ENCODE assay signal across 8 mouse cellular contexts in the genomic region with DNA sequence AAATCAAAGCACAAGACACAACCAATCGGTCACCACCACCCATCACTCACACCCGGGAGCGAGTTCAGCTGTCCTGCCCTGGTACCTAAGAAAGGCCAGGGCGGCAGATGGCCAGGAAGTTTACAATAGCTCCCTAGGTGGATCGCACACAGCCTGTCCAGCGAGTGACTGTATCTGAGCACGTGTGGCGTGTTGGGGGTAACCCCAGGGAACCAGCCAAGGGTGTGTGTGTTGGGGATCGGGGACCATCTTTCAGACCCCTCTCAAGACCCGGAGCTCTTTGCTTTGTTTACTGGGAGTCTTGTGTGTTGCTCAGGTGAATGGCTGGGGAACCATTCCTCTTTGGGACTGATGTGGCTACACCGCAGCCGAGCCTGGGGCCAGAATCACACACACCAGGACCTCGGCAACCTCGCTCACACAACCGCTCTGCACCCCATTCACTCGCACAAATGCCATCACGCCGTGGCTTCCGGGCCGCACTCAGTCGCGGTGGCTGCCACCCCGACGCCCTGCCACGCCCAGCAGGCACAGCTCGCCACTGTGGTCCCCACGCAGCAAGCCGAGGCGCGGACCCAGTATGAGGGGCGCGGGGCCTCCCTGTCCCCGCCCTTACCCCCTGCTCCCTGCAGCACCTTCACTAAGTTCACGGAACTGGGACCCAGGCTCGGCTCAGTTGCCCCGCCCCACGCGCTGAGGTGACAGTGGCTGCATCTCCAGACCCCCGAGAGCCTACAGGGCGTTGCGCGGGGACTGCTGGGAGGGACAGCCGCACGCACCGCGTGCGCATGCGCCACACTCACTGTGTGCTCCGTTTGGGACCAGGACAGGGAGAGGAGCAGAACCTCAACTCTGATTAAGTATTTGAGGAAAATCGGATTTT. TPM values are rescaled to one million over a fixed set of nuclear protein-coding genes. Genes with fewer than 3 reads are reported as not detected.
A peak's percentile ranks its signal among the peaks of the same experiment; 100 is the strongest.
DNase-seq lines count a peak whose midpoint lies in the region; ATAC-seq lines count a peak whose summit lies in the region.

A gene (minus strand): TSS at position 755 of the 883 bp plus-strand sequence.

- H3K27me3 ChIP-seq in hindbrain, embryonic 12.5 days, result no peaks in the 10 kb centered on the region

- H3K9me3 ChIP-seq in hindbrain, embryonic 12.5 days (replicated peaks), result no peaks in the 10 kb centered on the region

- peak; percentile 95 for DNase-seq in R1 (ENCODE audit: low read depth, low spot score)
- peak; percentile 86 to 94 for DNase-seq in cerebellum, postnatal 10 days
- DNase-seq in frontal cortex, postnatal 10 days (ENCODE audit: low spot score in 2 of 2), result peak; percentile 49 to 78
- peak; percentile 74 for DNase-seq in left cerebral cortex, adult 11 months (ENCODE audit: low spot score)
- peak; percentile 88 for DNase-seq in right cerebral cortex, adult 18-20 months
- DNase-seq in urinary bladder, adult 2 months (ENCODE audit: low spot score), result peak; percentile 67

- peak; percentile 93 for ATAC-seq in hindbrain, embryonic 12.5 days (ENCODE audit: low FRiP score)

- H3K9ac ChIP-seq in hindbrain, embryonic 12.5 days, result peak within 1 kb of the TSS; percentile 80

- peak within 1 kb of the TSS; percentile 93 for H3K4me2 ChIP-seq in hindbrain, embryonic 12.5 days (replicated peaks)

- H3K79me2 ChIP-seq in macrophage (ENCODE audit: inconsistent target), result no peaks in the 10 kb centered on the region

- H3K36me3 ChIP-seq in hindbrain, embryonic 12.5 days, result peaks cover 27% of the 10 kb centered on the region
- H3K36me3 ChIP-seq in macrophage (ENCODE audit: inconsistent target), result 0 out of 2 replicates have a peak, but pooled peaks cover 11% of the 10 kb centered on the region

- peaks cover 3% of the 10 kb centered on the region; the same call in 1 of the 2 replicates for H3K4me1 ChIP-seq in hindbrain, embryonic 12.5 days

- under 1% methylated on average over 50 of the region's 50 CpGs for WGBS in hindbrain, embryonic 12.5 days
- WGBS in macrophage (ENCODE audit: missing documents), result under 1% methylated on average over 49 of the region's 50 CpGs

- H3K27ac ChIP-seq in hindbrain, embryonic 12.5 days, result peak within 1 kb of the TSS; percentile 85
- no peak within 1 kb of the TSS for H3K27ac ChIP-seq in macrophage

- peak within 1 kb of the TSS; percentile 70 for H3K4me3 ChIP-seq in hindbrain, embryonic 12.5 days
- H3K4me3 ChIP-seq in macrophage (ENCODE audit: inconsistent target), result peak within 1 kb of the TSS; percentile 55

RNA-seq across cellular contexts. Expression of the gene that starts here (rescaled TPM):
- polyA plus RNA-seq in hindbrain, embryonic 12.5 days (2016; fragmentation: Nextera tagmentation; extraction: Ambion mirVana), result 9.8 and 10.1 TPM in 2 replicates
- 1 to 10 TPM in 18 of 26 experiments, under 1 TPM in 8; 0.30 to 9.9 (median 2.6) TPM for total RNA-seq in macrophage (2018; cell fraction: chromatin; rRNA removed)
- 1 to 10 TPM in 17 of 26 experiments, under 1 TPM in 8, not detected in 1; 0.06 to 2.7 (median 1.4) TPM for total RNA-seq in macrophage (2018; cell fraction: cytosol; rRNA removed)
- 1 to 10 TPM in 19 of 26 experiments, under 1 TPM in 6, not detected in 1; 0.36 to 8.6 (median 2.0) TPM for total RNA-seq in macrophage (2018; cell fraction: nucleus; rRNA removed)
- polyA plus RNA-seq in macrophage (2018), result 2.3 to 2.6 TPM (median 2.5 TPM) in 3 replicates
- 1.3 and 1.9 TPM in 2 replicates for polyA plus RNA-seq in urinary bladder, adult 2 months (2012; rRNA removed)
